Mouse (Mus musculus): ENCODE measurements around the gene 4930555G01Rik. TPM values are rescaled to one million over a fixed set of nuclear protein-coding genes. Genes with fewer than 3 reads are reported as not detected.
"Not testable (repeated sequence)": the region's sequence is repeated elsewhere in the genome, so short reads cannot be mapped to it uniquely, and the experiment has no call there.

The 4930555G01Rik gene
- total RNA-seq (2015) (not detected in 2 replicates), total RNA-seq (2017) (not detected in 2 replicates)

GRCm38 (mm10) chr14:5050329-5050728 lies at the start of gene 4930555G01Rik:
TSS of gene 4930555G01Rik (plus strand) at chr14:5050629.
- ATAC-seq (replicated peaks; ENCODE audit: poor library complexity), result not testable (repeated sequence)

- not testable (repeated sequence) for ATAC-seq (replicated peaks; ENCODE audit: poor library complexity)
These were observed 34.8 kb upstream of the 4930555G01Rik start, which contains the start of gene Gm3298 for GRCm38 (mm10) chr14:5015591-5015990. TSS of gene Gm3298 (plus strand) at chr14:5015891.

GRCm38 (mm10) chr14:5070611-5071490 lies 20.4 kb downstream of the 4930555G01Rik start, which contains the start of gene Gm8281:
TSS of gene Gm8281 (plus strand) at chr14:5071040.
- not testable (repeated sequence) for ATAC-seq (replicated peaks; ENCODE audit: poor library complexity)

Other genes with a start within 250 kb of the 4930555G01Rik start
- gene Gm3269, start 212.5 kb upstream of the 4930555G01Rik start, total RNA-seq (2015), result not detected in 2 replicates
- not detected in 2 replicates for gene Gm3269, start 212.5 kb upstream of the 4930555G01Rik start, total RNA-seq (2017)
- not detected in 2 replicates for gene Gm3264, start 195.1 kb upstream of the 4930555G01Rik start, total RNA-seq (2015)
- gene Gm3264, start 195.1 kb upstream of the 4930555G01Rik start, total RNA-seq (2017), result not detected in 2 replicates
- gene Gm3278, start 158.2 kb upstream of the 4930555G01Rik start, total RNA-seq (2015), result not detected in 2 replicates
- not detected in 2 replicates for gene Gm3278, start 158.2 kb upstream of the 4930555G01Rik start, total RNA-seq (2017)
- gene Gm8297, start 66.7 kb upstream of the 4930555G01Rik start, total RNA-seq (2015), result not detected in 2 replicates
- not detected in 2 replicates for gene Gm8297, start 66.7 kb upstream of the 4930555G01Rik start, total RNA-seq (2017)
- not detected in 2 replicates for gene Gm3298, start 34.7 kb upstream of the 4930555G01Rik start, total RNA-seq (2015)
- gene Gm3298, start 34.7 kb upstream of the 4930555G01Rik start, total RNA-seq (2017), result not detected in 2 replicates
- 0.25 TPM in 1 of 2 replicates, not detected in the other for gene Gm8281, start 20.4 kb downstream of the 4930555G01Rik start, total RNA-seq (2015)
- not detected in 2 replicates for gene Gm8281, start 20.4 kb downstream of the 4930555G01Rik start, total RNA-seq (2017)
- gene Gm8279, start 80.9 kb downstream of the 4930555G01Rik start, total RNA-seq (2015), result not detected in 2 replicates
- gene Gm8279, start 80.9 kb downstream of the 4930555G01Rik start, total RNA-seq (2017), result not detected in 2 replicates
- not detected in 2 replicates for gene Gm3317, start 113.9 kb downstream of the 4930555G01Rik start, total RNA-seq (2015)
- not detected in 2 replicates for gene Gm3317, start 113.9 kb downstream of the 4930555G01Rik start, total RNA-seq (2017)
- gene Gm8271, start 135.2 kb downstream of the 4930555G01Rik start, total RNA-seq (2015), result not detected in 2 replicates
- gene Gm8271, start 135.2 kb downstream of the 4930555G01Rik start, total RNA-seq (2017), result not detected in 2 replicates
- not detected in 2 replicates for gene Gm3526, start 210.0 kb downstream of the 4930555G01Rik start, total RNA-seq (2015)
- not detected in 2 replicates for gene Gm3526, start 210.0 kb downstream of the 4930555G01Rik start, total RNA-seq (2017)

Measured in megakaryocyte progenitor cell, adult 5-6 weeks (primary cell).